9 mouse cellular contexts compared by ENCODE assay signal in the genomic region with DNA sequence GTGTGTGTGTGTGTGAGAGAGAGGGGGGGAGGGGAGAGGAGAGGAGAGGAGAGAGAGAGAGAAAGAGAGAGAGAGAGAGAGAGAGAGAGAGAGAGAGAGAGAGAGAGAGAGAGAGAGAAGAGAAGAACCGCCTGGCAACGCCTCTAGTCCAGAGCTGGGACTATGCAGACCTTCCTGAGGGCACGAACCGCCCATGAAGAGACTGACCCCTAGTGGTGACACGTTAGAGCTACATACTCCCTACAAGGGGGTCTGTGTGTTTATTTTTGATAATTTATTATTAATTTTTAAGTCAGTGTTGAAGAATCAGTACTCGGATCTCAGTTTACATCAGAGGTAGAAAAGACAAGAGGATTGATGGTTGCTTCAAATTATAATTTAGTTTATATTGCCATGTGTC.
DNase-seq lines count a peak whose midpoint lies in the region; ATAC-seq and TF ChIP-seq lines count a peak whose summit lies in the region.
"Had no signal": no experiment of that assay in that cellular context is flagged by ENCODE, and none has a peak within 500 bp of the region (broad histone marks: within the 10 kb centered on the region; RNA-seq: fewer than 3 reads in every experiment).

No protein-coding gene starts in this region.

- TF ChIP-seq CTCF in liver, embryonic 14.5 days (IDR thresholded peaks at IDR 0.05; ENCODE audit: low read depth): peak; percentile 82

- ATAC-seq in hindbrain, embryonic 15.5 days (ENCODE audit: low FRiP score, low read depth): 0 out of 2 replicates have a peak, but pooled peaks have one; percentile 69
- ATAC-seq in liver, embryonic 14.5 days (ENCODE audit: insufficient read depth): no peak
- ATAC-seq in neural tube, embryonic 13.5 days (ENCODE audit: low read depth): peak; percentile 88

- no peak overlapping the region for H3K4me3 ChIP-seq in hindbrain, embryonic 15.5 days
- no peak overlapping the region for H3K4me3 ChIP-seq in liver, embryonic 14.5 days (ENCODE audit: insufficient read depth in 1 of 2, low read depth in 2 of 2, low read length in 2 of 2)
- H3K4me3 ChIP-seq in neural tube, embryonic 13.5 days: no peak overlapping the region
- H3K4me3 ChIP-seq: erythroblast, embryonic 14.5 days had no signal

- no peak overlapping the region for H3K27ac ChIP-seq in hindbrain, embryonic 15.5 days (replicated peaks)
- no peak overlapping the region for H3K27ac ChIP-seq in liver, embryonic 14.5 days
- no peak overlapping the region for H3K27ac ChIP-seq in neural tube, embryonic 13.5 days (replicated peaks)

- TF ChIP-seq EP300 in liver, embryonic 14.5 days (IDR thresholded peaks at IDR 0.05; ENCODE audit: low read depth): no peak

- no peak overlapping the region for H3K4me2 ChIP-seq in hindbrain, embryonic 15.5 days
- no peak overlapping the region for H3K4me2 ChIP-seq in liver, embryonic 14.5 days (ENCODE audit: low read depth)
- no peak overlapping the region for H3K4me2 ChIP-seq in neural tube, embryonic 13.5 days

- no peaks in the 10 kb centered on the region for H3K4me1 ChIP-seq in hindbrain, embryonic 15.5 days (replicated peaks)
- H3K4me1 ChIP-seq in liver, embryonic 14.5 days (replicated peaks; ENCODE audit: control insufficient read depth in 2 of 2, insufficient read depth in 2 of 2, low read length in 1 of 2): no peaks in the 10 kb centered on the region
- H3K4me1 ChIP-seq in neural tube, embryonic 13.5 days (replicated peaks): no peaks in the 10 kb centered on the region

- peaks cover 5% of the 10 kb centered on the region for H3K9me3 ChIP-seq in hindbrain, embryonic 15.5 days
- H3K9me3 ChIP-seq in liver, embryonic 14.5 days (ENCODE audit: control insufficient read depth, low read length): no peaks in the 10 kb centered on the region
- H3K9me3 ChIP-seq in neural tube, embryonic 13.5 days: no peaks in the 10 kb centered on the region

- H3K27me3 ChIP-seq in hindbrain, embryonic 15.5 days: no peaks in the 10 kb centered on the region
- no peaks in the 10 kb centered on the region for H3K27me3 ChIP-seq in liver, embryonic 14.5 days (ENCODE audit: control insufficient read depth, insufficient read depth, low read length)
- no peaks in the 10 kb centered on the region for H3K27me3 ChIP-seq in neural tube, embryonic 13.5 days

- 14% methylated on average over 6 of the region's 6 CpGs for WGBS in hindbrain, embryonic 15.5 days
- 5% methylated on average over 6 of the region's 6 CpGs for WGBS in liver, embryonic 14.5 days (ENCODE audit: insufficient replicate concordance)
- whole genome bisulfite sequencing in neural tube, embryonic 13.5 days: 17% methylated on average over 6 of the region's 6 CpGs

- DNase-seq in ovary, postnatal 36 days (ENCODE audit: low spot score): peak; percentile 32
- no peak for DNase-seq in ovary, adult 18-20 months (ENCODE audit: low spot score)
- DNase-seq in adrenal gland, postnatal 10 days: peak; percentile 65
- DNase-seq in embryo, embryonic 11.5 days (ENCODE audit: low read depth, low spot score): peak; percentile 44
- DNase-seq in liver, embryonic 14.5 days (ENCODE audit: low read depth in 3 of 3, low spot score in 3 of 3): peak; percentile 15 to 22 (median 19)
- no peak for DNase-seq in urinary bladder, adult 2 months (ENCODE audit: low spot score)

- no peak overlapping the region for H3K9ac ChIP-seq in hindbrain, embryonic 15.5 days
- no peak overlapping the region for H3K9ac ChIP-seq in liver, embryonic 14.5 days (replicated peaks)
- no peak overlapping the region for H3K9ac ChIP-seq in neural tube, embryonic 13.5 days

- H3K36me3 ChIP-seq in hindbrain, embryonic 15.5 days: peaks cover 32% of the 10 kb centered on the region
- H3K36me3 ChIP-seq in liver, embryonic 14.5 days (replicated peaks; ENCODE audit: control insufficient read depth, insufficient read depth, low read depth): no peaks in the 10 kb centered on the region
- peaks cover 43% of the 10 kb centered on the region for H3K36me3 ChIP-seq in neural tube, embryonic 13.5 days

Comparison
In these comparisons a context has a peak if more than half of its experiments do, and no peak if none do; other contexts are left out.
1. DNase-seq: peak in ovary, postnatal 36 days (single experiment), adrenal gland, postnatal 10 days (single experiment), embryo, embryonic 11.5 days (single experiment) and liver, embryonic 14.5 days (3 of 3); none in ovary, adult 18-20 months (single experiment) and urinary bladder, adult 2 months (single experiment).